Mouse (Mus musculus): ENCODE data around the gene Crisp4.

DNA sequence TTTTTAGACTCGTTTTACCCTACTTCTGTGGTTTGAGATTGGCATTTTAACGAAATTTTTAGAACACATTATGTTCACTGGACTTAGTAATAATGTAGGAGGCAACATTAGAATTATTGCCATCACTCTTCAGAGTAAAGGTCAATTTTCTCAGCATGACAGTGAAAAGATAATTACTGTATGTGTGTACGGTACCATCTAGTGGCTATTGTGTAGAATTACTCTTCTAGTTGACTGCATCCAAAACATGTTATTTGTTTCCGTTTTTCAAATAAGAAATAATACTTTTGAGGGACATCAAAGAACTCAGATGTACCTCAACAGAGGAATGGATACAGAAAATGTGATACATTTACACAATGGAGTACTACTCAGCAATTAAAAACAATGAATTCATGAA lies 14.0 kb downstream of the Crisp4 start:
- no peak for TF ChIP-seq CTCF (IDR thresholded peaks at IDR 0.05; ENCODE audit: low read depth, low read length)
- no peak for TF ChIP-seq POLR2A (IDR thresholded peaks at IDR 0.05; ENCODE audit: insufficient read depth, low read length)

Measured in ES-Bruce4 (cell line).